Mouse (Mus musculus) urinary bladder, postnatal 10 days (tissue): ENCODE data around the gene Kif26a.

ENCODE experiments used
- DNase-seq: peaks from one replicate; pipeline ENCODE4 v3.0.0; 2022; ENCODE audit warnings: low spot score

Kif26a gene

DNA sequence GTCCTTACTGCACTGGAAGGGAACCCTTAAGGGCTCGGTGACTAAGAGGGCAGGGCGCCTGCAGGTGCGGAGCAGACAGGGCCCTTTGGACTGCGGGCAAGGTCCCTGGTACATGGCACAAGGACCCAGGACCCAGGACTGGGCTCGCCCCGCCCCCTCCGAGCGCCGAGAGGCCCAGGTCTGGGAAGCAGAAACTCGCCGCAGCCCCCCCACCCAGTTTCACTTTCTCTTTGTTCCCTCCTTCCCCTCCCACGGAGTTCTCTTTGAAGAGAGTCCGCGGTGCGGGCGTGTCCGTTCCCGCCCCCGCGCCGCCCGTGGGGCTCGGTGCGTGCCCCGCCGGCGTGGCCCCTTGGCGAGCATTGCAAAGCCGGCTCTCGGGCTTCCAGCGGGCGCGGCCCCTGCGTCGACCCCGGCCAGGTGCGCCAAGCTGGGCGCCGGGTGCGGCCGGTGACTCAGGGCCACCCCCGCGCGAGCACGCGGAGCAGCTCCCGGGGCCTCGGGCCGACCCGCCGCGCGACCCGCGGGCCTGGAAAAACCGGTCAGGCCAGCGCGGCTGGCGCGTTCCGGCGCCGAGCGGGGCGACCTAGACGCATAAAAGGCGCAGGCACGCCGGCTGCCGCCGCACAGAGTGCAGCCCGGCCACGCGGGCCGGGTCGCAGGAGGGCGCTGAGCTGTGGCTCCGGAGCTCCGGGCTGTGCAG is 15.7 kb upstream of the Kif26a start:
- no peak for DNase-seq

DNA sequence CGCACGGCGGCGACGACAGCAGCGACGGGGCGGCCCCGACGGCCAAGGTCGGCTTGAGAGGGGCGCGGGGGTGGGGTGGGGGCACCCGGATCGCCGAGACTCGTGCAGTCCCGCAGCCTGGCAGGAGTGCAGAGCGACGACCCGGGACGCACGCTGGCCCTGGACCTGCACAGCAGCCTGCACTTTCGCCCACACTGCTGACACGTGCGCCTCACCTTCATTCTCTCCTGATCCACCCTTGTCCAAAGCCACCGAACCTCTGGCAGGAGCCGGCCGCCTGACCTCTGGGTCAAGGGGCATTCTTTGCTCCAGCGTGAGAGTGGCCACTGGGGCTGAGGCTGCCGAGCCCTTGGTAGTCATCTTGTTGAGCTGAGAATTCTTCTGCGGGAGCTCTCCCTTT is 15.1 kb upstream of the Kif26a start:
- no peak for DNase-seq

DNA sequence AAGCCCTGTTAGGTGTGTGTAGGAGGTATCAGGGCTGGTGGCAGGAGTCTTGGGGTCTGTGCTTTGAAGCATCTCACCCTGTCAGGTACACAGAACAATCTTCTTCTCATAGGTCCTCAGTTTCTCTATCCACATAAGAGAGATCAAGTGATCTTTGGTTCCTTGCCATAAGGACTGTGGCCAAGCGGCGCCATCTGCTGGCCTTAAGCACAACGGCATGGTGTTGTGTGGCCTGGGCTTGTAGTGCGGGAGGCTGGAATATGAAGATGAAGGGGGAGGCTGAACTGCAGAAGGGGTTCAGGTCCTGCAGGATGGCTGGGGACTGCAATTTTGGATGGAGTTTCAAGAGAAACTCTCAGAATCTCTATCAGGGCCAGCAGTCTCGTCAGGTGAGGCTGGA is 5.8 kb upstream of the Kif26a start:
- DNase-seq: no peak

DNA sequence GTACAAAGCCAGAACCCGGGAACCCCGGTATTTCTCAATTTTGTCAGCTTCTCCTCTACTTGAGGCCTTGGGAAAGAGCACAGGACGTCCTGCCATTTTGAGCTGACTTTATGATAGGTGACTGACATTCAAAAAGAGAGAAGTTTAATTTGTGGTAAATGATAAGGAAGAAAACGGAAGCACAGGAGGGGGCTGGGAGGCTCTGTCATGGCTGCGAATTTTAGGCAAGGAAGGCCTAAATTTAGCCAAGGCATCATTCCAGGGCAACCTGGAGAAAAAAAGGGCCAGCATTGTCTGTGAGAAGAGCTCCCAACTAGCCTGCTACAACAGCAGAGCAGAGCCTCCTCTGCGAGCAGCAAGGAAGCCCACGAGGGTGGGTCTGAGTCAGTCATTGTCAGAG is 5.3 kb upstream of the Kif26a start:
- no peak for DNase-seq

DNA sequence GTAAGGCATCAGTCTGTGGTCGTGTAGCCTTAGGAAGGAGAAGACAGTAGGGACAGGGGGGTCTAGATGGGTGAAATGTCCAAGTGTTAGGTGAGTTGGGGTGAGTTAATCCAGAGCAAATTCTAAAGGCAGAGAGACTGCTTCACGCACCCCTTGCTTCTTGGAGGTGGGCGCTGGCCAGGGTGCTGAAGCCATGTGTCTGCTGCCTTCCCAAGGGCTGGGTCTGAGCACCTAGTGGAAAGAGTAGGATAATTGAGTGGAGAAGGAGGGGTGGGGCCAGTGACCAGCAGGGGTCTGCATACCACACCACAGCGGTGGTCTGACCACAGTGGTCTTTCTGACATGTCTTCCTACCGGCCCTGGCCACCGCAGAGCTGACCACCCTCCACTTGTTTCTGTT is 4.7 kb upstream of the Kif26a start:
- DNase-seq: no peak

DNA sequence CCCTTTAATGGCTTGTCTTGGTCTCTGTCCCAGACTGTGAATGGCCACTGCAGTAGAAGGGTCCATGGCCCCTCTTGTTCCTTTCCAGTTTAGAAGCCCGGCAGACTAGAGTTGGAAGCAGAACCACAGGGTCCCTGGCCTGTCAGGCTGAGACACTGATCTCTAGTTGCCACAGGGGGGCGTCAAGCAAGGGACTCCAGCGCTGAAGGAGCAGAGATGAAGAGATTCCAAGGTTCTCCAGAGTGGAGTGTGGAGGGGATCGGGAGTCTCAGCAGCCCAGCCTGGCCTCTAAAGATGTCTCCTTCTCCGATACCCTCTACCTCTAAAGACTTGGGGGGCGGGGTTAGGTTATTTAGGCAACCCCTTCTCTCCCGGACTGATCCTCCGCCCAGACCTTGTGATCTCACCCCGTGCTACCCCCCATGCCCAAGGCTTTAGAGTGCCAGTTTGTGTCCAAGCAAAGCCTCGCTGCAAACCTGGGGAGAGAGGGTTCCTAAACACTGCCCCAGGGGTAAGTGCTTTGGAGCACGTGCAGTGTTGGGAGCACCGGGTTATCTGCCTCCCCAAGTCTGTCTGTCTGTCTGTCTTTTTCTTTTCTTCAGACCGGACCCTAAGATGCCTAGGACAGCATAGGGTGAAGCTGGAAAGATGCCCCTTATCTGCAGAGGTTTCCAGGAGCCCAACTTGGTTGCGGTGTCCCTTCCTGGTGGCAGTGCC is 2.7 kb upstream of the Kif26a start:
- DNase-seq: no peak

- no peak for DNase-seq
Measured at GRCm38 (mm10) chr12:112143833-112144201, 2.2 kb upstream of the Kif26a start.

GRCm38 (mm10) chr12:112144377-112145115 is 1.5 kb upstream of the Kif26a start:
- DNase-seq: no peak

- DNase-seq: peak; percentile 64
Measured at GRCm38 (mm10) chr12:112145211-112145874, 665 bp upstream of the Kif26a start.

DNA sequence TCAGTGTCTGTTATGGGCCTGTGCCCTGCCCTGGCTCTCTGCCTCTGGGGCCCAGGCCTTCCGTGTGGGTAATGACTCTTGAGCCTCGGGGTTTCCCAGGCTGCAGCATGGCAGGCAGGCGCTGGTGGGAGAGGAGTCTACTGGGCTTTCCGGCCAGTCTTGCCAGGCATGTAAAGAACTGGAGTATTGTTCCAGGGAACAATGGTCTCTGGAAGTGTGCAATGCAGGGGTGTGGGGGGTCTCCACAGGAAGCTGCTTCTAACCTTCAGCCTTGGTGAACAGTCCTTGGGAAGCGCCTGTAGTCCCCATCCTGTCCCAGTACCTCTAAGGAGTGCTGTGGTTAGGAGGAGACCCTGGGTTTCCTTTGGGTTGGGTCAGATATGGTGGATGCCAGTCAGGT is 1.4 kb downstream of the Kif26a start:
- DNase-seq: no peak

DNA sequence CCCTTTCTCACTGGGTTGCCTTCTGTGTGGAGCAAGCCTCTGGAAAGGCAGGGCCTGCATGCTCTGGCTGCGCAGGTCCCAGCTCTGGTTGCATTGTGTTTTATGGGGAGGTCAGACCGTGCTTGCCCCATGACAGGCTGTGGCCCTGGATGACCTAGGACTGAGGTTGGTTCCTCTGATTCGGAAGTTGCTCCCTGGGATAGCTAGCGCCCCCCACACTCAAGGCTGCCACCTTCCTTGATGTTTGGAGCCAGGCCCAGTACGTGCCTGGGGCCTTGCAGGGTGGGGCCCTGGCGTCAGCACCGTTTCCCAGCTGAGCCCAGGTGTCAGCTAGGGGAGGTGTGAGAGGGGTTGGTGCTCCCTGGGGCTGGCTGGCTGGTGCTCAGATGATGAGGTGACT is 4.0 kb downstream of the Kif26a start:
- no peak for DNase-seq

DNA sequence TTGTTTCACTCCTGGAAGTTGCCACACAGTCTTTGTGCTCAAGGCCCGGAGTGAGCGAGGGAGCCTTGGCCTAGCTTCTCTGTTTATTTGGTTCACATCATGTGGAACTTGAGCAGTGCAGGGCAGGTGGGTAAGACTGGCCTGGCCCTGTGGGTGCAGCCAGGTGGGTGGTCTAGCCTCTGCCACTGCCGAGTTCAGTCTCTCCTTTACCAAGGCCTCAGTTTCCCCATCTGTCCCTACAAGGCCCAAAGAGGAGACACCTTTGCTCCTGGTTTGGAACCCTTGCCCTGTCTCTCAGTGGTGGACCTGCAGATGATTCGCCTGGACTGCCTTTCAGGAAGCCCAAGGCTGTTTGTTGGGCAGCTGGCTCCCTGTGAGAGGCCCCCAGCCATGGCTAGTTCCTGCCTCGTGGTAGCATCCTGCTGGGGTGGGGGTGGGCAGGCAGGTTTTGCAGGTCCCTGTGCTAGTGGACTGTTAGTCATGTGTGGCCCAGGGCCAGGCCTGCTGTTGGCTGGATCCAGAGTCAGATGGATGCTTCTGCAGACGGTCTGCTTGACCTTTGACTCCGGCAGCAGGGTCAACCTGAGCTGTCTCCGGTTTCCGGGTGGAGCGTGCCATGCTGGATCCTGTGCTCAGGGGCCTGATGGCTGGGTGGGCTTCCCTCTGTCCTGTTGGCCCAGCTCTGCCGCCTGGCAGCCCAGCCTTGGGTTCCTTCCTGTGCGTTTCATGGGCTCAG is 5.4 kb downstream of the Kif26a start:
- DNase-seq: no peak

DNA sequence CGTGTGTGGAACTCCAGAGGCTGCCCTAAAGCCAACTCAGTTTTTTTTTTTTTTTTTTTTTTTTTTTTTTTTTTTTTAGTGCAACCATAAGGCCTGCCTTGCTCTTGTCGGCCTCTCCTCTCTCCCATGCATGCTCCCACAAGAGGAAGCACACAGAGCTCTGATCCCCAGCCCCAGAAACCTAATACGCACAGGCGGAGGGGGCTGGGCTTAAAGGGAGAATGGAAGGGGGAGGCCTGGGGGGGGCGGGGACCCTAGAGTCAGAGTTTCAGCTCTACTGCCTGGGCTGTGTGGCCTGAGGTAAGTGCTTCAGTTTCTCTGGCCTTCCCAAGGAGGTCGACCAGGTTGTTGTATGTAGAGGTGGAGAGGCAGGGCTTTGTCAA is 6.0 kb downstream of the Kif26a start:
- no peak for DNase-seq

DNA sequence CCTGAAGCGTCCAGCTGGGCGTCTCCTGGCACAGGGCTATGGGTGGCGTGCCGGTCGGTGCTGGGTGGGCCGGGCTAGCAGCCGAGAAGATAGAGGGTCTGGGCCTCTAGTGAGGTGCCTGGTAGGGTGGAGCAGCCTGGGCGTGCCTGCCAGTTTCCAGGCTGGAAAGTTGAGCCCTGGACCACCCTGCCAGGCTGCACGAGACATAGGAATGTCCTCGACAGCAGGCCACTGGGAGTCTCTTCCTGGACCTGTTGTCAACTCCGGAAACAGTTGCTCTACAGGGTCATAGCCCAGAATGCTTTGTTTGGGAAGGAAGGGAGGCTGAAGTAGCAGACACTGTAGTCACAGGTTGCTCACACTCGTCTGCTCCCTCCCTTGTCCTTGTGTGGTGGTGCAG is 7.6 kb downstream of the Kif26a start:
- no peak for DNase-seq

- no peak for DNase-seq
Measured at GRCm38 (mm10) chr12:112154476-112154875, 8.5 kb downstream of the Kif26a start.

- no peak for DNase-seq
Measured at GRCm38 (mm10) chr12:112155218-112156051, 9.4 kb downstream of the Kif26a start.

DNA sequence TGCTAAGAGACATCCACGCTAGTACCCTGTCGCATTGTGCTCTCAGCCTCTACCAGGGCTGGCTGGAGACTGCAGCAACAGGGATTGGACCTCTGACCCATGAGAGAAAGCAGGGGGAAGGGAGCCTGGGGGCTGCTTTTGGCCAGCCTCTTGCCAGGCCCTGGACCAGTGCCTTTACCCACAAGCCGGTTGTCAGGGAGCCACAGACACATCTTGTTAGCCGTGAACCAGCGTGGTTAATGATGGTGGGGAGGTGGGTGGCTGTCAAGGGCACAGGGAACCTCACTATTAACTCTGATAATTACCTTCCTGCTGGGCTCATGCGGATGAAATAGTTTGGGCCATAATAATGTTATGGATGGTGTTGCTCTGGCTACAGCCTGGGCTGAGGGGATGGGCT is 10.8 kb downstream of the Kif26a start:
- no peak for DNase-seq

GRCm38 (mm10) chr12:112158246-112158645 is 12.2 kb downstream of the Kif26a start:
- DNase-seq: no peak

- DNase-seq: no peak
Measured at GRCm38 (mm10) chr12:112158784-112159183, 12.8 kb downstream of the Kif26a start.

DNA sequence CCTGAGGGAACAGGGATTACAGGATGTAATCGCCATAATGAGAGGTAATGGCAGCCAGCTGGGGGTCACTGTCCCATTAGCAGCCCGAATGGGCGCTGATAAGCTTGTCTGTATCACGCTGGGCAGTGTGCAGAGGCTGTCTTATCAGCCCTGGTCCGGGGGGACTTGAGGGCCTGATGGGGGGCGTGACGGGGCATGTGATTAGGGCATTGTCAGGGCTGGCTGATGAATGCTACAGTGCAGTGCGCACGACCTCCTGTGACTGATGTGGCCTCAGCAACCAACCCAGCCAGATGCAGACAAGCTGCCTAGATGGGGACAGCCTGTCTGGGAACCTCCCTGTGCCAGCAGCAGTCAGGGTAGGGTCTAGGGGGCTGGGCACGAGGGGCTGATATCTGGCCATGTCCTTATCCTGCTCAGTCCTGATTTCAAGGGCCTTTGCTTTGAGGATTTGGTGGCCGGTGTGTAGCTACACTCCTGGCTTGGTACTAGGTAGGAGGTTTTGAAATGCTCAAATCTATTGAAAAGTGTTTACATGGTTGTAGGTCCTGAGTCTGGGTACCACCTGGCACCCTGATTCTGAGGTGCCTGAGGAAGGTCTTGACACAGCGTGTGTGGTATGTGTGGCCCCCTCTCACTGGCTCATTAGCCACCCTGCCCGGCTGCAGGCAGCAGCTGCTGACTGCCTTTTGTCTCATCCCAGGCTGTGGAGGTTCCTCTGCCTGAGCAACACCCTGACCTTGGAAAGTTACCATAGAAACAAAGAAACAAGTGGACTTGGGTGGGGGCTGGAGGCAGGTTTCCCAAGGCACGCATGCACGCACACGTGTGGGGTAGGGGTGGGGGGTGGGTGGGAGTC is 18.2 kb downstream of the Kif26a start:
- DNase-seq: no peak
